Mouse (Mus musculus) CH12.LX (cell line): ENCODE results near the gene Slc1a7. TPM values are rescaled to one million over a fixed set of nuclear protein-coding genes. Genes with fewer than 3 reads are reported as not detected.

Experiments used
- DNase-seq: peaks from one replicate; pipeline ENCODE4 v3.0.0-alpha.2; 2013; ENCODE audit errors: extremely low read depth
- H3K27ac ChIP-seq: 2 replicates; pipeline ENCODE4 v1.5.1; 2012; ENCODE audit warnings: low read depth, mild to moderate bottlenecking, control low read depth, moderate library complexity; ENCODE audit not compliant: insufficient read depth
- H3K27me3 ChIP-seq: replicated peaks from 2 replicates; pipeline ENCODE3; 2012; ENCODE audit warnings: inconsistent platforms
- H3K36me3 ChIP-seq, 2 experiments: replicated peaks in 1 of 2; 2 replicates each; pipeline versions ENCODE3 to v1.6.1; 2012; ENCODE audit warnings: inconsistent platforms in 1 of 2, low read length in 1 of 2, mild to moderate bottlenecking in 1 of 2, mixed read lengths in 1 of 2, moderate library complexity in 1 of 2; ENCODE audit not compliant: control insufficient read depth in 1 of 2, insufficient read depth in 1 of 2
- H3K4me1 ChIP-seq, 2 experiments: 2 replicates each; pipeline ENCODE4 v1.6.1; 2012; ENCODE audit warnings: inconsistent platforms in 1 of 2, moderate library complexity in 1 of 2; ENCODE audit not compliant: insufficient read depth in 2 of 2, control insufficient read depth in 1 of 2
- H3K4me2 ChIP-seq: 2 replicates; pipeline ENCODE4 v1.6.1; 2012; ENCODE audit warnings: low read depth, mild to moderate bottlenecking, control low read depth; ENCODE audit not compliant: poor library complexity, insufficient read depth, severe bottlenecking
- H3K4me3 ChIP-seq, 3 experiments: fragments of 150-350 bp in 1 of 3; sonication (generic) in 1 of 3; replicated peaks in 1 of 3; 2 replicates each; pipeline versions ENCODE3 to v1.5.1; 2011 to 2012; ENCODE audit warnings: low read depth in 2 of 3, low read length in 2 of 3, mild to moderate bottlenecking in 2 of 3, moderate library complexity in 2 of 3, control low read depth in 1 of 3, improper control_type of control experiment in 1 of 3, inconsistent platforms in 1 of 3, mixed read lengths in 1 of 3; ENCODE audit not compliant: poor library complexity in 1 of 3
- H3K79me2 ChIP-seq: replicated peaks from 2 replicates; pipeline ENCODE4 v1.6.1; 2012; ENCODE audit warnings: mild to moderate bottlenecking, moderate library complexity; ENCODE audit not compliant: control insufficient read depth, poor library complexity, insufficient read depth, severe bottlenecking; ENCODE audit errors: extremely low read depth
- H3K9ac ChIP-seq: 2 replicates; pipeline ENCODE4 v1.6.1; 2012; ENCODE audit warnings: low read depth, mild to moderate bottlenecking, control low read depth, moderate library complexity; ENCODE audit not compliant: insufficient read depth
- H3K9me3 ChIP-seq: replicated peaks from 2 replicates; pipeline ENCODE3; 2012; ENCODE audit warnings: low read length, inconsistent platforms, mixed read lengths
- BHLHE40 ChIP-seq: IDR thresholded peaks from 2 replicates; pipeline ENCODE4 v1.6.1; 2011; ENCODE audit warnings: mild to moderate bottlenecking, low read depth, low read length, improper control_type of control experiment
- CHD2 ChIP-seq: IDR thresholded peaks from 2 replicates; pipeline ENCODE4 v1.6.1; 2011; ENCODE audit warnings: low read length, improper control_type of control experiment
- CTCF ChIP-seq, 2 experiments: IDR thresholded peaks in 1 of 2; conservative IDR thresholded peaks in 1 of 2; 2 replicates each; pipeline ENCODE4 v1.5.1; 2011 to 2012; ENCODE audit warnings: low read depth in 2 of 2, low read length in 2 of 2, improper control_type of control experiment in 1 of 2, inconsistent platforms in 1 of 2, mild to moderate bottlenecking in 1 of 2, moderate library complexity in 1 of 2
- E2F4 ChIP-seq: IDR thresholded peaks from 2 replicates; pipeline ENCODE4 v1.6.1; 2011; ENCODE audit warnings: low read depth, low read length, improper control_type of control experiment; ENCODE audit not compliant: insufficient replicate concordance
- ELF1 ChIP-seq: IDR thresholded peaks from 2 replicates; pipeline ENCODE4 v1.6.1; 2014; ENCODE audit warnings: low read depth, mild to moderate bottlenecking, inconsistent platforms, low read length, improper control_type of control experiment
- EP300 ChIP-seq: IDR thresholded peaks from 2 replicates; pipeline ENCODE4 v1.6.1; 2011; ENCODE audit warnings: low read length, improper control_type of control experiment
- ETS1 ChIP-seq: conservative IDR thresholded peaks from 2 replicates; pipeline ENCODE4 v1.6.1; 2012; ENCODE audit warnings: low read depth, mild to moderate bottlenecking, inconsistent platforms, low read length, improper control_type of control experiment, moderate library complexity
- GABPA ChIP-seq: IDR thresholded peaks from 2 replicates; pipeline ENCODE4 v1.6.1; 2012; ENCODE audit warnings: low read depth, low read length, improper control_type of control experiment, inconsistent platforms; ENCODE audit not compliant: insufficient replicate concordance
- MAFK ChIP-seq: IDR thresholded peaks from 2 replicates; pipeline ENCODE4 v1.6.1; 2011; ENCODE audit warnings: low read length, improper control_type of control experiment; ENCODE audit not compliant: insufficient replicate concordance
- MAX ChIP-seq: IDR thresholded peaks from 2 replicates; pipeline ENCODE4 v1.6.1; 2011; ENCODE audit warnings: low read length, improper control_type of control experiment
- MXI1 ChIP-seq: IDR thresholded peaks from 2 replicates; pipeline ENCODE4 v1.6.1; 2011; ENCODE audit warnings: mild to moderate bottlenecking, low read depth, low read length, improper control_type of control experiment
- NRF1 ChIP-seq: IDR thresholded peaks from 2 replicates; pipeline ENCODE4 v1.6.1; 2014; ENCODE audit warnings: low read depth, mild to moderate bottlenecking, inconsistent platforms, low read length, improper control_type of control experiment, moderate library complexity
- PAX5 ChIP-seq: IDR thresholded peaks from 2 replicates; pipeline ENCODE4 v1.6.1; 2012; ENCODE audit warnings: low read length, inconsistent platforms, mixed read lengths
- RCOR1 ChIP-seq: conservative IDR thresholded peaks from 2 replicates; pipeline ENCODE4 v1.6.1; 2012; ENCODE audit warnings: low read depth, mild to moderate bottlenecking, inconsistent platforms, low read length, improper control_type of control experiment
- SMC3 ChIP-seq: IDR thresholded peaks from 2 replicates; pipeline ENCODE4 v1.6.1; 2011; ENCODE audit warnings: low read depth, low read length, improper control_type of control experiment
- TCF12 ChIP-seq: IDR thresholded peaks from 2 replicates; pipeline ENCODE4 v1.6.1; 2014; ENCODE audit warnings: low read depth, mild to moderate bottlenecking, inconsistent platforms, low read length, improper control_type of control experiment
- UBTF ChIP-seq: IDR thresholded peaks from 2 replicates; pipeline ENCODE4 v1.6.1; 2012; ENCODE audit warnings: low read depth, mild to moderate bottlenecking, inconsistent platforms, low read length, improper control_type of control experiment, moderate library complexity
- USF1 ChIP-seq: IDR thresholded peaks from 2 replicates; pipeline ENCODE4 v1.6.1; 2014; ENCODE audit warnings: low read depth, mild to moderate bottlenecking, inconsistent platforms, low read length, improper control_type of control experiment
- ZNF384 ChIP-seq: IDR thresholded peaks from 2 replicates; pipeline ENCODE4 v1.6.1; 2012; ENCODE audit warnings: low read depth, low read length, improper control_type of control experiment, inconsistent platforms
- dilution Hi-C: fragments of 300-500 bp; cut with MboI; formaldehyde crosslinking; loops from 2 replicates; pipeline ENCODE4 v1.14.3; 2020; ENCODE audit warnings: low sequenced_read_pairs; ENCODE audit not compliant: extremely low pct_unique_long_range_greater_than_20kb, extremely low pct_ligation_motif_present
- in situ Hi-C: fragments of 300-500 bp; cut with MboI; formaldehyde crosslinking; loops from 3 replicates; pipeline ENCODE4 v1.14.3; 2019; ENCODE audit warnings: low sequenced_read_pairs, low pct_ligation_motif_present, low pct_unique_long_range_greater_than_20kb, mixed read lengths
- polyA plus RNA-seq: library from polyadenylated mRNA; unstranded; fragments of >175 nt; gene quantifications from 2 replicates; pipeline ENCODE4 v1.2.1, GENCODE M21; 2012; ENCODE audit warnings: low read depth; ENCODE audit not compliant: insufficient read length
- total RNA-seq, 2 experiments: library from RNA; depleted of rRNA; stranded (reverse); fragments of 300-350 nt in 1 of 2; fragments of >200 nt in 1 of 2; gene quantifications; 2 replicates each; pipeline ENCODE4 v1.2.3; 2012 to 2014

The Slc1a7 gene
- total and polyA plus RNA-seq, 3 experiments, result not detected

GRCm38 (mm10) chr4:107984282-107984981, 16.3 kb downstream of the Slc1a7 start:
- Histone ChIP-seq H3K4me1 (peaks cover 0 to 16% of the 10 kb centered on the region in 2 experiments; a peak in 2 of 4 replicates), H3K9ac (no peak overlapping the region), H3K36me3 (no peaks in the 10 kb centered on the region), H3K27ac (no peak overlapping the region), H3K9me3 (no peaks in the 10 kb centered on the region), H3K79me2 (no peaks in the 10 kb centered on the region), H3K27me3 (peaks cover 47% of the 10 kb centered on the region), H3K4me3 (no peak overlapping the region), H3K4me2 (no peak overlapping the region)
- DNase-seq, result no peak
- TF ChIP-seq CTCF (conservative IDR thresholded peaks at IDR 0.05 in 1 of 2, IDR thresholded peaks at IDR 0.05 in 1 of 2; ENCODE audit: low read depth in 2 of 2, low read length in 2 of 2) (no peak), MXI1 (no peak), GABPA (no peak), PAX5 (no peak), MAX (no peak), ZNF384 (no peak), RCOR1 (no peak), TCF12 (no peak), UBTF (no peak), E2F4 (no peak), SMC3 (no peak), ELF1 (no peak), EP300 (no peak), USF1 (no peak), CHD2 (no peak), ETS1 (no peak)
- in situ Hi-C loops, result no loop called here
- dilution Hi-C loops, result no loop called here

GRCm38 (mm10) chr4:107985812-107986211, 17.7 kb downstream of the Slc1a7 start:
- no peaks in the 10 kb centered on the region for H3K9me3 ChIP-seq
- peaks cover 43% of the 10 kb centered on the region for H3K27me3 ChIP-seq
- DNase-seq, result no peak
- H3K4me1 ChIP-seq, result peaks cover 0 to 16% of the 10 kb centered on the region in 2 experiments; a peak in 2 of 4 replicates
- no peaks in the 10 kb centered on the region for H3K79me2 ChIP-seq
- TF ChIP-seq NRF1, result no peak
- TF ChIP-seq UBTF, result no peak
- TF ChIP-seq USF1, result no peak
- no peak for TF ChIP-seq BHLHE40
- no peak for TF ChIP-seq MAFK
- no peak for TF ChIP-seq MXI1
- no peak for TF ChIP-seq E2F4
- dilution Hi-C loops, result no loop called here
- no peak overlapping the region for H3K4me2 ChIP-seq
- no peaks in the 10 kb centered on the region for H3K36me3 ChIP-seq
- in situ Hi-C loops, result no loop called here
- H3K4me3 ChIP-seq, result no peak overlapping the region
- no peak overlapping the region for H3K27ac ChIP-seq
- H3K9ac ChIP-seq, result no peak overlapping the region
